Mouse (Mus musculus) forebrain, embryonic 12.5 days (tissue): ENCODE results near the gene Plvap. TPM values are rescaled to one million over a fixed set of nuclear protein-coding genes. Genes with fewer than 3 reads are reported as not detected.
"Not testable (repeated sequence)": the region's sequence is repeated elsewhere in the genome, so short reads cannot be mapped to it uniquely, and the experiment has no call there.

Source experiments
- ATAC-seq: fragments of 200-750 bp; cut with Nextera tagmentation; 2 replicates; pipeline ENCODE4 v1.8.0; 2017; ENCODE audit warnings: moderate TSS enrichment; ENCODE audit not compliant: low FRiP score
- H3K27ac ChIP-seq: fragments of 300-500 bp; sonication (generic); 2 replicates; pipeline ENCODE4 v1.5.1; 2016; ENCODE audit warnings: mild to moderate bottlenecking
- H3K27me3 ChIP-seq: fragments of 300-500 bp; sonication (generic); 2 replicates; pipeline ENCODE4 v1.6.1; 2016; ENCODE audit warnings: mild to moderate bottlenecking
- H3K36me3 ChIP-seq: fragments of 300-500 bp; sonication (generic); replicated peaks from 2 replicates; pipeline ENCODE4 v1.6.1; 2016; ENCODE audit warnings: mild to moderate bottlenecking
- H3K4me1 ChIP-seq: fragments of 300-500 bp; sonication (generic); 2 replicates; pipeline ENCODE4 v1.6.1; 2016
- H3K4me2 ChIP-seq: fragments of 300-500 bp; sonication (generic); 2 replicates; pipeline ENCODE4 v1.6.1; 2016; ENCODE audit warnings: mild to moderate bottlenecking, moderate library complexity
- H3K4me3 ChIP-seq: fragments of 300-500 bp; sonication (generic); replicated peaks from 2 replicates; pipeline ENCODE4 v1.5.1; 2016; ENCODE audit warnings: mild to moderate bottlenecking
- H3K9ac ChIP-seq: fragments of 300-500 bp; sonication (generic); 2 replicates; pipeline ENCODE4 v1.6.1; 2016; ENCODE audit warnings: mild to moderate bottlenecking
- H3K9me3 ChIP-seq: fragments of 300-500 bp; sonication (generic); 2 replicates; pipeline ENCODE4 v1.6.1; 2016
- WGBS: fragments of 180-500 bp; shearing (Covaris S2); methylation state at CpG from one replicate; pipeline ENCODE4 v1.1.7; 2016; 5-methylcytosine and 5-hydroxymethylcytosine counted together
- polyA plus RNA-seq: library from polyadenylated mRNA; unstranded; fragments of >200 nt; fragmentation: Nextera tagmentation; extraction: Ambion mirVana; gene quantifications from 2 replicates; pipeline ENCODE4 v1.2.1, GENCODE M21; 2016

Gene Plvap
- polyA plus RNA-seq, 1 experiment from 2014 or later, result 30.2 TPM

GRCm38 (mm10) chr8:71542632-71543343, 31.2 kb upstream of the Plvap start, which contains the start of gene Mvb12a:
Gene Mvb12a (plus strand): TSS chr8:71542922.
- no peaks in the 10 kb centered on the region for H3K9me3 ChIP-seq
- WGBS, result under 1% methylated on average over 49 of the region's 55 CpGs
- peak within 1 kb of the TSS; percentile 70 for H3K9ac ChIP-seq
- H3K4me1 ChIP-seq, result peaks cover 10% of the 10 kb centered on the region
- peak within 1 kb of the TSS; percentile 70 for H3K4me2 ChIP-seq
- peak within 1 kb of the TSS; percentile 84 for H3K4me3 ChIP-seq
- ATAC-seq, result peak; percentile 97
- peaks cover 25% of the 10 kb centered on the region for H3K36me3 ChIP-seq
- peaks cover 22% of the 10 kb centered on the region for H3K27me3 ChIP-seq
- peak within 1 kb of the TSS; percentile 47; the same call in 1 of the 2 replicates for H3K27ac ChIP-seq

GRCm38 (mm10) chr8:71537028-71537867, 25.7 kb upstream of the Plvap start, which contains the start of gene Bst2:
Gene Bst2 (minus strand): TSS chr8:71537456.
- Histone ChIP-seq H3K4me3 (peak within 1 kb of the TSS; percentile 34), H3K36me3 (no peaks in the 10 kb centered on the region), H3K4me1 (peaks cover 9% of the 10 kb centered on the region; the same call in 1 of the 2 replicates), H3K9me3 (no peaks in the 10 kb centered on the region), H3K9ac (peak within 1 kb of the TSS; percentile 29; the same call in 1 of the 2 replicates), H3K4me2 (peak within 1 kb of the TSS; percentile 55), H3K27me3 (peaks cover 57% of the 10 kb centered on the region), H3K27ac (no peak within 1 kb of the TSS)
- 2% methylated on average over 37 of the region's 37 CpGs for WGBS
- peak; percentile 64; the same call in 1 of the 2 replicates for ATAC-seq

GRCm38 (mm10) chr8:71535663-71536062, 24.1 kb upstream of the Plvap start:
- Histone ChIP-seq H3K36me3 (no peaks in the 10 kb centered on the region), H3K4me2 (no peak overlapping the region), H3K27ac (no peak overlapping the region), H3K9ac (no peak overlapping the region), H3K27me3 (peaks cover 55% of the 10 kb centered on the region), H3K9me3 (no peaks in the 10 kb centered on the region), H3K4me1 (peaks cover 9% of the 10 kb centered on the region; the same call in 1 of the 2 replicates), H3K4me3 (no peak overlapping the region)
- WGBS, result 74% methylated on average over 5 of the region's 5 CpGs
- no peak for ATAC-seq

- ATAC-seq, result no peak
- Histone ChIP-seq H3K4me2 (no peak overlapping the region), H3K27me3 (peaks cover 50% of the 10 kb centered on the region), H3K9me3 (no peaks in the 10 kb centered on the region), H3K27ac (no peak overlapping the region), H3K4me1 (peaks cover 9% of the 10 kb centered on the region; the same call in 1 of the 2 replicates), H3K4me3 (no peak overlapping the region), H3K36me3 (no peaks in the 10 kb centered on the region), H3K9ac (no peak overlapping the region)
- WGBS, result 42% methylated on average over 3 of the region's 3 CpGs
Measured at GRCm38 (mm10) chr8:71534263-71534810, 22.8 kb upstream of the Plvap start.

GRCm38 (mm10) chr8:71530735-71531467, 19.3 kb upstream of the Plvap start:
- not testable (repeated sequence) for H3K4me2 ChIP-seq
- WGBS, result 74% methylated on average over 8 of the region's 12 CpGs

GRCm38 (mm10) chr8:71528362-71529073, 17.0 kb upstream of the Plvap start:
- H3K27ac ChIP-seq, result no peak overlapping the region
- H3K9ac ChIP-seq, result no peak overlapping the region
- ATAC-seq, result no peak
- WGBS, result 91% methylated on average over 11 of the region's 11 CpGs
- H3K27me3 ChIP-seq, result peaks cover 57% of the 10 kb centered on the region
- H3K4me1 ChIP-seq, result peaks cover 20% of the 10 kb centered on the region
- H3K9me3 ChIP-seq, result no peaks in the 10 kb centered on the region
- H3K4me2 ChIP-seq, result no peak overlapping the region
- no peak overlapping the region for H3K4me3 ChIP-seq
- no peaks in the 10 kb centered on the region for H3K36me3 ChIP-seq

More at GRCm38 (mm10) chr8:71530735-71531467, 19.3 kb upstream of the Plvap start:
- H3K9me3 ChIP-seq, ATAC-seq, H3K27ac ChIP-seq, H3K9ac ChIP-seq, H3K4me3 ChIP-seq, H3K36me3 ChIP-seq: not testable (repeated sequence)
- Histone ChIP-seq H3K27me3 (peaks cover 43% of the 10 kb centered on the region), H3K4me1 (peaks cover 12% of the 10 kb centered on the region)

- no peak for ATAC-seq
- H3K27me3 ChIP-seq, result peaks cover 62% of the 10 kb centered on the region
- WGBS, result 48% methylated on average over 3 of the region's 3 CpGs
- no peaks in the 10 kb centered on the region for H3K9me3 ChIP-seq
- H3K4me3 ChIP-seq, result no peak overlapping the region
- peaks cover 20% of the 10 kb centered on the region for H3K4me1 ChIP-seq
- no peak overlapping the region for H3K4me2 ChIP-seq
- no peak overlapping the region for H3K9ac ChIP-seq
- no peak overlapping the region for H3K27ac ChIP-seq
- no peaks in the 10 kb centered on the region for H3K36me3 ChIP-seq
Measured at GRCm38 (mm10) chr8:71527162-71527870, 15.8 kb upstream of the Plvap start.

GRCm38 (mm10) chr8:71526272-71526671, 14.7 kb upstream of the Plvap start:
- peaks cover 62% of the 10 kb centered on the region for H3K27me3 ChIP-seq
- no peaks in the 10 kb centered on the region for H3K36me3 ChIP-seq
- ATAC-seq, result no peak
- peaks cover 20% of the 10 kb centered on the region for H3K4me1 ChIP-seq
- H3K9ac ChIP-seq, result peak overlapping the region; percentile 25; the same call in 1 of the 2 replicates
- H3K4me3 ChIP-seq, result no peak overlapping the region
- H3K9me3 ChIP-seq, result no peaks in the 10 kb centered on the region
- 3% methylated on average over 6 of the region's 6 CpGs for WGBS
- H3K27ac ChIP-seq, result no peak overlapping the region
- H3K4me2 ChIP-seq, result no peak overlapping the region

- H3K9ac ChIP-seq, result peak within 1 kb of the TSS; percentile 25; the same call in 1 of the 2 replicates
Measured at GRCm38 (mm10) chr8:71525226-71526050, 13.9 kb upstream of the Plvap start, which contains the start of gene Ccdc194. Gene Ccdc194 (minus strand): TSS chr8:71525711.

GRCm38 (mm10) chr8:71521634-71522033, 10.1 kb upstream of the Plvap start:
- H3K9ac ChIP-seq, result no peak overlapping the region
- 7% methylated on average over 17 of the region's 17 CpGs for WGBS
- no peaks in the 10 kb centered on the region for H3K36me3 ChIP-seq
- no peak overlapping the region for H3K27ac ChIP-seq
- no peaks in the 10 kb centered on the region for H3K9me3 ChIP-seq
- H3K4me1 ChIP-seq, result peaks cover 18% of the 10 kb centered on the region
- ATAC-seq, result peak; percentile 82
- H3K27me3 ChIP-seq, result peaks cover 50% of the 10 kb centered on the region
- H3K4me2 ChIP-seq, result 0 out of 2 replicates have a peak overlapping the region, but pooled peaks have one; percentile 17
- H3K4me3 ChIP-seq, result no peak overlapping the region

More at GRCm38 (mm10) chr8:71525226-71526050, 13.9 kb upstream of the Plvap start, which contains the start of gene Ccdc194:
- H3K4me1 ChIP-seq, result peaks cover 20% of the 10 kb centered on the region
- no peaks in the 10 kb centered on the region for H3K9me3 ChIP-seq
- no peak for ATAC-seq
- 4% methylated on average over 46 of the region's 46 CpGs for WGBS
- H3K4me2 ChIP-seq, result peak within 1 kb of the TSS; percentile 31
- no peaks in the 10 kb centered on the region for H3K36me3 ChIP-seq
- H3K27me3 ChIP-seq, result peaks cover 68% of the 10 kb centered on the region
- H3K27ac ChIP-seq, result no peak within 1 kb of the TSS
- H3K4me3 ChIP-seq, result peak within 1 kb of the TSS; percentile 14
